Mouse (Mus musculus) cerebellum, adult 8-10 months (tissue): ENCODE data around the gene Klk1b8.
"Not testable (repeated sequence)": the region's sequence is repeated elsewhere in the genome, so short reads cannot be mapped to it uniquely, and the experiment has no call there.

Experiments
- DNase-seq: peaks from one replicate; pipeline ENCODE4 v3.0.0; 2022

Gene Klk1b8

DNA sequence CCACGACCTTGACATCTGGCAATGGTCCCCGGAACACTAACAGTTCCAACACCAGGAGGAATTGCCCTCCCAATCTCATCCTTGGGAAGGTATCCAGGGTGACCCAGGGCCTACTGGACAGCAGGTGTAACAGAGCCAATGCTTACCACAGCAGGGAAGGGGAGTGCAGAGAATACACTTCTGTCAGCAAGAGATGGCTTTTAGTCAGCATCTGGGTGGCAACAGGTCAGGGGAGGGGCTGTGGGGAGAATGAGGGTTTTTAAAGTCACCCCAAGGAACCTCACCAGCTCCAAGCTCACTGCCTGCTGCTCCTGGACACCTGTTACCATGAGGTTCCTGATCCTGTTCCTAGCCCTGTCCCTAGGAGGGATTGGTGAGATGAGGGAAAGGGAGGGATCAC lies at the start of gene Klk1b8:
TSS of gene Klk1b8 (plus strand) at position 301 of the 400 bp plus-strand sequence.
- DNase-seq, result no peak

DNA sequence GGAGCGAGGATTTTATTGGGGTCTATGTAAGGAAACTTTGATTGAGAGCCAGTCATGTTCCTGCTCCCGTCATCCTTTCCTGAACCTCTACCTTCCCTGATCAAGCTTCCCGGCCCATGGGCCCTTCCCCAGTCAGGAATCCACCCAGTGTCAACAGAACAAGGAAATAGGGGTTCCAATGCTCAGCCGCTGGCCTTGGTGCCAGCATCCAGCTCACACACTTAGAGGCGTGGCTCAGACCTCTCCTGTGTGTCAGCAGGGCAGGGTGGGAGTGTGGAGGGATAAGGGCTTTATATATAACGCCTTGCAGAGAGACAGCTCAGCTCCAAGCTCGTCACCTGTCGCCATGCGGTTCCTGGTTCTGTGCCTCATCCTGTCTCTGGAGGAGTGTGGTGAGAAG lies 35.6 kb upstream of the Klk1b8 start:
- no peak for DNase-seq

DNA sequence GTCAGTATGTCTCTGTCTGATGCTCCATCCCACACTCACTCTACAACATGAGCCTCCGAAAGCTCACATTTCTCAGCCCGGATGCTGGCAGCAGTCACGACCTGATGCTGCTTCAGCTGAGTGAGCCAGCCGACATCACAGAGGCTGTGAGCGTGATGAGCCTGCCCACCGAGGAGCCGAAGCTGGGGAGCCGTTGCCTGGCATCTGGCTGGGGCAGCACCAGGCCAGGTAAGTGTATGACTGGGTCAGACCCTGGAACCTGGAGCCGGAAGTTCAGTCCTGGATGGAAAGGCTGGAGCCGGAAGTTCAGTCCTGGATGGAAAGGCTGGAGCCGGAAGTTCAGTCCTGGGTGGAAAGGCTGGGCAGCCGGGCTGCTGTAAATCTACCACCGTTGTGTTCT lies 32.0 kb upstream of the Klk1b8 start:
- no peak for DNase-seq

DNA sequence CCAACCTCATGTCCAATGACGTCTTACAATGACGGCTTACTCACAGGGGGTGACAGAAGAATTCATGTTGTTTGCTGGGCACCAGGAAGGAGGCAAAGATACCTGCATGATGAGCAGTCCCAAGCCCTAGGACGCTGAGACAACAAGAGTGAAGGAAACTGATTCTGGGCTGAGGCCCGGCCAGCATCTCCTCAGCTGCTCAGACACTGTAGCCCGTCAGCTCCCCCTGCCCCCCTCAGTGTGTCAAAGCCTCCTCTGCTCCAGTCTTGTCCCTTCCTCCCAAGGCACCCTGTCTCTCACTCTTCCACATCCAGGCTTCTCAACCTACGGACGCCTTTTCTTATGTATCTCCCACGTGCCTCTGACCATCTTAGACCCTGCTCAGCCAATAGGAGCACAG lies 31.6 kb upstream of the Klk1b8 start:
- no peak for DNase-seq

DNA sequence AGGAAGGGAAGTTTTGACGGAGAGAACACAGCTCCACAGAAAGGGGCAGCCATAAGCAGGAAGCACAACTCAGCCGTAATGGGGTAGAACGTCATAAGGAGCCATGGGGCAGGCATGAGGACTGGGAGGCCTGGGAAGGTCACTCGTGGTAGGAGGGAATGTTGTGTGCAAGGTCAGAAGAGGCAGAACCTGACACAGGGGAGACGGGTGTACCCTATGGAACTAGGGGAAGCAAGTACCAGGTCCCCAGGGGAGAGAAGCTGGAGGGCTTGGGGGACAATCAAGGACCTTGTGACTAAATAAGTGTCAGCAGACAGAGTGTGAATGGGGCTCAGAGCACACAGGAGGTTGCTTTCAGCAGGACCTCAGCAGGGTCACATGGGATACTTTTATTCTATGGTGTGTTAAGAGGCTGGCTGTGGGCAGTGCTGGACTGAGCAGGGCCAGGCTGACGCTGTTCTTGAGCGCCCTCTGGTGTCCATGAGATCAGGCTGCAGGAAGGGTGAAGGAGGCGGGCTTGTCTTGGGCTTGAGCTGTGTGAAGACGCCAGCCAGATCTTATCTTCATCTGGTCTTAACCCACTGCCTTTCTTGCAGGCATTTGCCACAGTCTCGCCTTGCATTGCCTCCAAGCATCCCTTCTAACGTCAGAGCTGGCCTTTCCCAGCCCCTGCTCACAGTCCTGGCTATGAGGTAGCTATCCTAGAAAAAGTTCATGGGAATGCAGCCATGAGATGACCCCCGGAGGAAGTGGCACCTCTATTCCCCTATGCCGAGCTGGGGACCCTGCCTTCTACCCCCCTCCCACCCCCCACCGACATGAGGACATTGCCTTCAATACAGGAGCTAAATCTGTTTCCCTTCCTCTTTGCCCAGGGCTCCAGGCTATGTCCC lies 30.7 kb upstream of the Klk1b8 start:
- DNase-seq, result peak; percentile 31

DNA sequence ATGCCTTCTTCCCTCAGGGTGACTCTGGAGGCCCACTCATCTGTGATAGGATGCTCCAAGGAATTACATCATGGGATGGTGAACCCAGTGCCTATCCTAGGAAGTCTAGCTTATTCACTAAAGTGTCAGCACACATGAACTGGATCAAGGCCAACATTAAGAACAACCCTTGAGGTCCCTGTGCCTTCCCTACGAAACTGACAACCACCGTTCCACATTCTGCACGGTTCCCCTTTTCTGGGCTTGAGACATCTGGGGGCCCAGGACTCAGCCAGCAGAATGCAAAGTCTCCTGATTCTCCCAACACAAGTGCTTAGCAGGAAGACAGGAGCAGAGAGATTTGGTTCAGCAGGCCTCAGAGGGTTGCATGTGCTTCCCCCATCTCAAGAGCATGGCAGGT lies 29.9 kb upstream of the Klk1b8 start:
- DNase-seq, result no peak

DNA sequence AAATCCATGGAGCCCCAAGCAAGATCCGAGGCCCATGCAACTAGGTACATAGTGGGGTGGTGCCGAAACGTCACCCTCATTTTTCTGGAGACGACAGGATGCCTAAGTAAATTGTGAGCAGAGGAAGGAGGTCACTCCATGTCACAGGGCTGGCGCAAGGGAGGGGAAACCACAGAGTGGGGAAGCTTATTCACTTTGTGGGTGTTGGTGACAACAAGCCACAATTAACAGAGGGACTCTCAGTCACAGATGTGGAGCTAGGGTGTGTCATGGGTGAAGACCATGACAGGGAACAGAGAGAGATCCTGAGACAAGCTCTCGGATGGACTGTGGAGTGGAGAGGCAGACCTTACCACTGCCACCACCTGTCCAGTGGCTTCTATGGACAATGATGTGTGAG lies 29.4 kb upstream of the Klk1b8 start:
- no peak for DNase-seq

DNA sequence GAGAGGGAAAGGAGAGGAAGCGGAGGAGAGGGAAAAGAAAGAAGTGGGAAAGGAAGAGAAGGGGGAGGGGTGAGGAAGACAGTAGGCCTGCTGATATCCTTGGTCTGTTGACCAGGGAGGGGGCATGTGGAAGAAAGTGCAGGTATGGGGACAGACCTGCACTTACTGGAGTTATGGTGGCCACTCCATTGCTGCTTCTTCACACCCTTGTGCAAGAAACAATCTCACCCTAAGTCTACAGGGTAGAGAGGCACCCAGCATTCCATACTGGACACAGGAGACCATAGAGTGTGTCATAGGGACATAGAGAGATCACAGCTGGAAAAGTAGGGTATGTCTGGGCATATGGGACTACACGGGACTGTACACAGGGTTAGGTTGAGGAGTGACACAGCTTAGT lies 28.5 kb upstream of the Klk1b8 start:
- no peak for DNase-seq

DNA sequence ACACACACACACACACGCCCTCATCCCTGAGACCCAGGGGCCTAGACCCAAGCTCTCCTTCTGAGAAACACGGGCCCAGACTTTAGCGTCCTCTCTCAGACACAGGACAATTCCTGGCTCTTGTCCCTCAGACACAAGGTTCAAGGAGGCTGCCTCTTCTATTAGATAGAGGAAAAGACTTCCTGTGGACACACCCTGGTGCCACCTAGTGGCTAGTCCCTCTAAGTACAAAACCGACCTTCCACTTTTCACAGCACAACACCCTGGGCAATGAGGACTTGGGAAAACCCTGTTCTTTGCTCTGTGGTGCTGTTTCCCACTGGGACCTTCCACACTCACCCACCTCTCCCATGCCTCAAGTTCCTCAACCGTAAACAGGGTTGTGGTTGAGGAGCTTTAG lies 24.5 kb upstream of the Klk1b8 start:
- DNase-seq, result no peak

DNA sequence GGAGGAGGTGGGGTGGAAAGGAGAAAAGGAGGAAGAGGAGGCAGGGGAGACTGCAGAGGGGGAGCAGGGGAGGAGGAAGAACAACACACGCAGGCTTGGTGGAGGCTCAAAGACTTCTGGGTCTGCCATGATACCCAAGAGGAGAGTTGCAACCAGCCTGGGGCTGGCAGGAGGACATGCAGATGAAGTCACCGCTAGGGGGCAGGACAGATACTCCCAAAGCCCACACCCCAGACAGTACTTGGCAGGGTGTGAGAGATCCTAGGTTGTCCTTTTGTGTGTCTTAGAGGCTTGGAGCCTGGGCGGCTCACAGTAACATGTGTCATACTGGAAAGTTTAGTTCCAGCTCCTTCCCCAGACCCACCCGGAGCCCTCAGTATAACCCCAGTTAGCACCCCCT lies 21.9 kb upstream of the Klk1b8 start:
- peak; percentile 2 for DNase-seq

DNA sequence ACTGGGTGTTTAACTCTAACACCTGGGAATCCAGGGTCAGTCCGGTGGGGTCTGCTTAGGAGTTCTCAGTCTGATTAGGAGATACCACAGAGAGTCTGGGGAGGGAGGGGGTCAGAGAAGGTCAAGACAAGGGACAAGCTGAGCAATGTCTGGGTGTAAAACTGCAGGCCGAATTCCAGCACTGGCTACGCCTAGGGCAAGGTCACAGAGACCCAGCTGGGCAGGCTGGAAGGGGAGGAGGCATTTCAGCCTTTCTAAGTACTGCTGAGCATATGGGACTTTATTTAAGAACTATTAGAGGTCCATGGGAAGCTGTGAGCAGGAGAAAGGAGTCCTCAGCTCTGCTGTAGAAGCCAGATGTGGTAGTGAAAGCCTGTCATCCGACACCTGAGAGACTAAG lies 18.1 kb upstream of the Klk1b8 start:
- no peak for DNase-seq

DNA sequence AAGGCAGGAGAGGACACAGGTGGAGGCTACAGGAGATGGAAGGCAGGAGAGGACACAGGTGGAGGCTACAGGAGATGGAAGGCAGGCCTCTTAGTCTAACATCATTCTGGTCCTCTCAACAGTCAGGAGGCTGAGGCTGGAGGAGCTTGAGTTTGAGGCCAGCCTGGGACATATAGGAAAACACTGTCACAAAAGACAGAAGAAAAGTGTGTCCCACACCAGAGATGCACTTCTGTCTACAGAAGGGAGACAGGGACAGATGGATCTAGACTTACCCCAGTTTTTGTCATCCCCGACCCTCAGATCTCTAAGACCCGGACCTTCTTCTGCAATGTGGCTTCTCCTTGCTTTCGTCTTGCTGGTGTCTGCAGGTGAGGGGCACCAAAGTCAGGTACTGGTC lies 17.0 kb upstream of the Klk1b8 start, which contains the start of gene Klk15:
TSS of gene Klk15 (plus strand) at position 301 of the 400 bp plus-strand sequence.
- no peak for DNase-seq

DNA sequence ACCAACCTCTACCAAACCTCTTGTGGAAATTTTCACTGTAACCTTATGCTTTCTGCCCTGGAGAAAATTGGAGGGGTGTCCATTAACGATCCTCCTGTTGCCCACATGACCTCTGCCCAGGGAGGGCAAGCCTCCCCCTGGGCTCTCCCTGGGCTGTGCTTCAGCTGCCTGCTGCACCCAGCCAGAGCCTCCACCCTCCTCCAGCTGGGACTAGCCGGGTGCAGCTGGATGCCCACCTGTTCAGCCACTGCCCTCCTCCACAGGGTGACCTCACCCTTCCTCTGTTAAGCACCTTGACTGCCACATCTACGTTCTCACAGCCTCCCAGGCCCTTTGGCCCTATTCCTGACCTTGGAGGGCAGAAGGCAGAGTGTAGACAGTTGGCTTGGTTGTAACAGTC lies 15.7 kb upstream of the Klk1b8 start:
- DNase-seq, result no peak

DNA sequence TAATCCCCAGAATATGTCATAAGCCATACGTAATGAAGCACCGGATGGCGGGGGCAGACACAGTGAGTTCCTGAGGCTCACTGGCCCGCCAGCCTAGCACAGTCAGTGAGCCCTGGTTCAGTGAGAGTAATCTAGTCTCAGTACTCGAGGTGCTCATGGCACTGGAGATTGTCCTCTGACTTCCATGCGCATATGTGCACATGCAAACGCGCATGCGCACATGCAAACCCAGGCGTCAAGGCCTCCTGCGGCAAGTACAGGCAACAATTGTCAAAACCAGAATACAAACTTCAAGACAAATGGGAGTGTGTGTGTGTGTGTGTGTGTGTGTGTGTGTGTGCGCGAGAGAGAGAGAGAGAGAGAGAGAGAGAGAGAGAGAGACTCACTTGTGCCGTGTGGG lies 13.9 kb upstream of the Klk1b8 start:
- DNase-seq, result no peak

DNA sequence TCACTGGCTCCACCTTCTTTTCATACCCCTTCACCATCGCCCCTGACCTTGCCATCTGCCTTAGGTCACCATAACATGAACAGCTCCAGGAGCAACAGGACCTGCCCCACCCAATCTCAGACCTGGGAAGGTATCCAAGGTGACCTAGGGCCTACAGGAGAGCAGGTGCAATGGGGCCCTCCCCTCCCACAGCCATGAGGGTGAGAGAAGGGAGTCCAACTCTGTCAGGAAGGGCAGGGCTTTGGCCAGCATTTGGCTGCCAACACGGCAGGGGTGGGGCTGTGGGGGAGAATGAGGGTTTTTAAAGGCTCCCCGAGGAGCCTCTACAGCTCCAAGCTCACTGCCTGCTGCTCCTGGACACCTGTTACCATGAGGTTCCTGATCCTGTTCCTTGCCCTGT lies 8.2 kb upstream of the Klk1b8 start:
- not testable (repeated sequence) for DNase-seq

DNA sequence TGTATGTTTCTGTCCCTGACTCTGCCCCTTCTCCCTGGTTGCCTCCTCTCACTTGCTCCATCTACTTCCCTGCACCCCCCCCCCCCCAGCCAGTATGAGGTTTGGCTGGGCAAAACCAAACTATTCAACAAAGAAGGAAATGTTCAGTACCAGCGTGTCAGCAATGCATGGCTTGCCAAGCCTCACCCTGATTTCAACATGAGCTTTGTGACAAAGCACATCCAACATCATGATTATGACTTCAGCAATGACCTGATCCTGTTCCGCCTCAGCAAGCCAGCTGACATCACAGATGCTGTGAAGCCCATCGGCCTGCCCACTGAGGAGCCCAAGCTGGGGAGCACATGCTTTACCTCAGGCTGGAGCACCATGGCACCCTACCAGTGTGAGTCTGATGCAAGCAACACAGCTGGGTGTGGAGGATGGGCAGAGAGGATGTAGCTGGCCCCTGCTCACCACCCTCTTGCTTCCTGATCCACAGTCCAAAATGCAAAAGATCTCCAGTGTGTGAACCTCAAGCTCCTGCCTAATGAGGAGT lies 5.7 kb upstream of the Klk1b8 start:
- DNase-seq, result no peak

DNA sequence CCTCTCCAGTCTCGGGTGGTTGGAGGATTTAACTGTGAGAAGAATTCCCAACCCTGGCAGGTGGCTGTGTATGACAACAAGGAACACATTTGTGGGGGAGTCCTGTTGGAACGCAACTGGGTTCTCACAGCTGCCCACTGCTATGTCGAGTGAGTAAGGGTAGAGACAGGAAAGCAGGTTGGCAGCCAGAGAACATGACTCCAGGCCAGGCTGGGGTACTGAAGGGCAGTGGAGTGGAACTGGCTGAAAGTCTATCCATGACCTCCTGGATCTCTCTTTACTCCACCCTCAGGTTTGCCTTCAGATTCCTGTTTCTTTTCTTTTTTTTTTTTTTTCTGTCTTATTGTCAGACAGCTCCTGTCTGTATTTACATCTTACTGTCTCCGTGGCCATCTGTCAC lies 2.2 kb downstream of the Klk1b8 start:
- DNase-seq, result no peak

DNA sequence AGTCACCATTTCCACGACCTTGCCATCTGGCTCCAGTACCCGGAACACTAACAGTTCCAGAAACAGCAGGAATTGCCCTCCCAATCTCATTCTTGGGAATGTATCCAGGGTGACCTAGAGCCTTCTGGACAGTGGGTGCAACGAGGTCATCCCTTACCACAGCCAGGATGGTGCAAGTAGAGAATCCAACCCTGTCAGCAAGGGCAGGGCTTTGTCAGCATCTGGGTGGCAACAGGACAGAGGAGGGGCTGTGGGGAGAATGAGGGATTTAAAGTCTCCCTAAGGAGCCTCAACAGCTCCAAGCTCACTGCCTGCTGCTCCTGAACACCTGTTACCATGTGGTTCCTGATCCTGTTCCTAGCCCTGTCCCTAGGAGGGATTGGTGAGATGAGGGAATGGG lies 16.0 kb downstream of the Klk1b8 start, which contains the start of gene Klk1b1:
TSS of gene Klk1b1 (plus strand) at position 301 of the 400 bp plus-strand sequence.
- DNase-seq, result no peak

DNA sequence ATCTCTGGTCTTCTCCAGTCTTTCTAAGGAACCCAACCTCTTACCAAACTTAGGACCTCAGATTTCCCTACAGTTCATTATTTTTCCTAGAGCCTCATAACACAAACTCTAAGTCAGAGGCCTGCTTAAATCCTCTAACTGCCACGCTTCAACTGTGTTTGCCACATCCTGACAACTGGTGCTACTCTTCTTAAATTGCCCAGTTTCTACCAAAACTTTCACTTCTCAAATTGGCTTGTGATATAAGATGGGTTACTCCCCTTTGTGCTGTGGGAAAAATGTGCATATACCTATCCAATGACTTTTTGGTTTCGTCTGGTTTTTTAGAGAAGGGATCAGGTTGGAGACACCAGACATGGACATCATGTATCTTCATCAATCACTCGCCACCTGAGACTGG lies 16.6 kb downstream of the Klk1b8 start:
- DNase-seq, result no peak

DNA sequence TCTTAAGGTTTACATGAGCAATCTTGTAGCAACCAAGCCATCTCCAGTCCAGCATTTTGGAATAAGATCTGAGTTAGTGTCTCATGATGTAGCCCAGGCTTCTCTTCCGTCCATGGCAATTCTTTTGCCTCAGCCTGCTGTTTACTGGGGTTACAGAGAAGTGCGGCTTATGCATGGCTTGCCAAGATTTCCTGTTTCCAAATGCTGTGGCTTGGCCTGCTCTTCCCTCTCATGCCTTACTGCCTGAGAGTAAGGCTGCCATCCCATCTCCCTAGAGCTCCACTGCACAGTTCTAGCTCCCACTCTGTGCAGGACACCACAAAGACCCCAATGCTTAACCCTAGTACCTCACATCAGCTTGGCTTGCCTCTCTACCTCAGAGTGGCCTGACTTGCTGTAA lies 17.1 kb downstream of the Klk1b8 start:
- no peak for DNase-seq

DNA sequence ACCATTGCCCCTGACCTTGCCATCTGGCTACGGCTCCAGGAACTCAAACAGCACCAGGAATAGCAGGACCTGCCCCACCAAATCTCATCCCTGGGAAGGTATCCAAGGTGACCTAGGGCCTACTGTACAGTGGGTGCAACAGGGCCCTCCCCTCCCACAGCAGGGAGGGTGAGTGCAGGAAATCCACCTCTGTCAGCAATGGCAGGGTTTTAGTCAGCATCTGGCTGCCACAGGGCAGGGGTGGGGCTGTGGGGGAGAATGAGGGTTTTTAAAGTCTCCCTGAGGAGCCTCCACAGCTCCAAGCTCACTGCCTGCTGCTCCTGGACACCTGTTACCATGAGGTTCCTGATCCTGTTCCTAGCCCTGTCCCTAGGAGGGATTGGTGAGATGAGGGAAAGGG lies 25.3 kb downstream of the Klk1b8 start, which contains the start of gene Klk1b9:
TSS of gene Klk1b9 (plus strand) at position 301 of the 400 bp plus-strand sequence.
- not testable (repeated sequence) for DNase-seq

DNA sequence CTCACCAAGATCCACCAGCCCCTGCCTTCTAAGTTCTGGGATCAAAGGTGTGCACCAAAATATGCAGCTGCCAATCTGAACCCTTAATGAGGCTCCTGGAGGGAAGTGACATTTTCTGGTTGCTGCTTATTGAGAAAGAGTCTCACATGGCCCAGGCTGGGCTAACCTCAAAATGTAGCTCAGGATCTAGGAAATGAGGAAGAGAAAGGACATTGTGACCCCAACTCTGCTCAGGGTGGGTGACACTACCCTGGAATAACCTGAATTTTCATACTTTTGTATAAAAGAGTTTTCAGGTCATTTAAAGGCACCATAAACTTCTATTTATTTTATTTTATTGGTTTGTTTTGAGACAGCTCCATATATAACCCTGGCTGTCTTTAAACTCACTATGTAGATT lies 35.2 kb downstream of the Klk1b8 start:
- DNase-seq, result no peak

DNA sequence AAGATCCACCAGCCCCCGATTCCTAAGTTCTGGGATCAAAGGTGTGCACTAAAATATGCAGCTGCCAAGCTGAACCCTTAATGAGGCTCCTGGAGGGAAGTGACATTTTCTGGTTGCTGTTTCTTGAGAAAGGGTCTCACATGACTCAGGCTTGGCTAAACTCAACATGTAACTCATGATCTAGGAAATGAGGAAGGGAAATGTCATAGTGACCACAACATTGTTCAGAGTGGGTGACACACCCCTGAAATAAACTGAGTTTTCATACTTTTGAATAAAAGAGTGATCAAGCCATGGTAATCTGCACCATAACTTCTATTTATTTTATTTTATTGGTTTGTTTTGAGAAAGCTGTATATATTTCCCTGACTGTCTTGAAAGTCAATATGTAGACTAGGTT lies 44.4 kb downstream of the Klk1b8 start:
- DNase-seq, result not testable (repeated sequence)

DNA sequence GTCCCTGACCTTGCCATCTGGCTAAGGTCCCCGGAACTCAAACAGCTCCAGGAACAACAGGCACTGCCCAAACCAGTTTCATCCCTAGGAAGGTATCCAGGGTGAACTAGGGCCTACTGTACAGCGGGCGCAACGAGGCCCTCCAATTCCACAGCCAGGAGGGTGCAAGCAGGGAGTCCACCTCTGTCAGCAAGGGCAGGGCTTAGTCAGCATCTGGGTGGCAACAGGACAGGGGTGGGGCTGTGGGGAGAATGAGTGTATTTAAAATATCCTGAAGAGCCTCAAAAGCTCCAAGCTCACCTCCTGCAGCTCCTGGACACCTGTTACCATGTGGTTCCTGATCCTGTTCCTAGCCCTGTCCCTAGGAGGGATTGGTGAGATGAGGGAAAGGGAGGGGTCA lies 45.1 kb downstream of the Klk1b8 start, which contains the start of gene Klk1b11:
TSS of gene Klk1b11 (plus strand) at position 301 of the 400 bp plus-strand sequence.
- DNase-seq, result not testable (repeated sequence)
